Mouse (Mus musculus): ENCODE measurements around the gene Prpsap1.

Gene Prpsap1

DNA sequence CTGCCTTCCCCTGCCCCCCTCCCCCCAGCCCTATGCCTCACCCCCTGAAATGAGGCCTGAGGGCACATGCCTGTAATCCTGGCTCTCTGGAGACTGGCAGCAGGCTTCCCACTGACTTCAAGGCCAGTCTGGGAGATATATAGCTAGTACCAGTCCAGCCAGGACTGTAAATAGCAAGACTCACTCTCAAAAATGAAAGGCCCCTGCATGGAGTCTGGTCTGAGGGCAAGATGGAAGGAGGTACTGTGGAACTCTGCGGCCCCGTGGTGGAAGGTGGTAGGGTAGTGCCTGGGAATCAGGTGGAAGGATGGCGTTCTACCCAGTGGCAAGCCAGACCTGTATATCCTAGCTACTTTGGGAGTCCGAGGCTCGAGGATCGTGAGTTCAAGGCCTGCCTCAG lies 50.1 kb downstream of the Prpsap1 start:
- no peak for DNase-seq (ENCODE audit: low spot score)

DNA sequence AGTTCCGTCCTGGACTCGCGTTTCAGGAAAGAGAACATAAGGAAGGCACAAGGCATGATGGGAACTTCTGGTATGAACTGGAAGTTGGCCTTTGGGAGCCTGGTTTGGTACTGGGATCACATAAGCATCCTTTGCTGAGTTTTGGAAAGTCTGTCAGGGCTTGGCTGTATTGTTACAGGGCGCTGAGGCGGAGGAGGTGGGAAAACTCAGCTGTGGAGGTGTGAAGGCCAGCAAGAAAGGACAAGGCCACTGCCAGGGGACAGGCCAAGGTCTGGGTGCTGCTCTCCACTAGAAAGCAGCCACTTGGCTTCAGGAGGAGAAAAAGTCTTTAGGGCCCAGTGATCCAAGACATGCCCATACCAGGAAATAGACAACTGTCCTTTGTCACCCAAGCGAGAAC lies 50.7 kb downstream of the Prpsap1 start:
- DNase-seq (ENCODE audit: low spot score), result no peak

DNA sequence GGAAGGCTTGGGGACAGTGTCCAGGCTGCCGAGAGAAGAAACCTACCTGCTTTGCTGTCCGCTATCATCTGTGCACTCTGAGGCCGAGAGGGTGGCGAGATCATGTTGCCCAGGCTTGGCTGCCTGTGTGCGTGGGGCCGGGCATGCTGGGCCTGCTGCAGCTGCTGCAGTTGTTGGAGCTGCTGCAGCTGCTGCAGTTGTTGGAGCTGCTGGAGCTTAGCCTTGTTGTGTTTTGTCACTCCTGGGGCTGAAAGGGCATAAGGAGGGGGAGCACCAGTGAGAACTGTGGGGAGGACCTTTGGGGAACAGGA lies 51.2 kb downstream of the Prpsap1 start:
- DNase-seq (ENCODE audit: low spot score), result no peak

DNA sequence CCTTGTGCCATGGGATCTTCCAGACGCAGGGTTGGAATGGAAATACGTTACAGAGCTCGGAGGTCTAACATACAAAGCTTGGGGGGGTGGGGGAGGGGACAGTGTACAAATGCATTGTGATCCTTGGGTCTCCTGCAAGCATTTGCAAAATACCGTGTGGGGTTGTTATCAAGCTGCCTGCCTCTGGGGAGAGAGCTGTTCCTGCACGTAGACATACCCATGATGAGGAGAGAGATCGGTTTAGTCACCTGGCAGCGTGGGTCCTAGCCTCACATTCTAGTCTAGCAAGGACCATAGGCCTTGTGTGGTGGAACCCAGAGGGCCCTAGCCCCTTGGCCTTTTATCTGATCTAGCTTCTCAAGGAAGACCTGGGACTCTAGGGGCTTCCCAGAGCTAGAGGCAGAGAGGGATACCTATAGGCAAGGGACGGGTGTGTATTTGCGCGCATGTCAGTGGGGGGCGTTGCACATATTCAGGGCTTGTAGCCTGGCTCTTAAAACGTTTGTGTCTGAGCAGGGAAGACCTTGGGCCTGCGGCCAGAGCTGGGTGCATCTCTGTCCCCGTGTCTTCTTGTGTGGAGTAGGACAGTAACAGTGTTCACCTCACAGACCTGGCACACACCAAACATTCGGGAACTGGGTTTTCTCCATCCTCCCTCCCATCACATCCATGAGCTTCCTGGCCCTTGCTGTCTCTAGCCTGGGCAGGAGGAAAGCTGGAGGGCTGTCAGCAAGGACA lies 51.7 kb downstream of the Prpsap1 start:
- no peak for DNase-seq (ENCODE audit: low spot score)

DNA sequence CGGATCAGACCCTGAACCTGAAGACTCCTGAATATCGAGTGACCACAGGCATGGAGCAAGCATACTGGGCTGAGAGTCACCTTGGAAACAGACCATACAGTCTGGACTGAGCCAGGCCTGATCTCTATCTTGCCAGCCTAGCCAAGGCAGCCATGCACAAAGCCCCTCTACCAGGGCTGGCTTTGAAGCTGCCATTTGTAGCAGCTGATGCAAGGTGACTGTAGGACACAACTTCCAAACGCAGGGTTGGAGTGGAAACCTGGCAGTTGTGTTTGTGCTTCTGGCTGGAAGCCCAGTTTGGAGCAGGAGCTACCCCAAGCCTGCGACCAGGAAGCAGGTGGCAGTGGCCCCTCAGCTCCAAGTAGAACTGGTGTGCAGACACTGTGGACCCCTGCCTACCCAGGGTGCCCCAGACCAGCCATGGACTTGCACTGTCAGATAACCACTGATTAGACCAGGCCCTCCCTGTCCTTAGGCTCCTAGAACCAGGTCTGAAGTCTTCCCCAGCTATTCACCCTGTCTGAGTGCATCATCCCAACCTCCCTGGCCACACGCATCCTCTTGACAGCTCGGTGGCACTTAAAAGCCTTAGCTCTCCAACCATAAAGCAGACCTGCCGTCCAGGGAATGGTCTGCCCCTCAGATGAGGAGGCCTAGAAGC lies 53.5 kb downstream of the Prpsap1 start:
- DNase-seq (ENCODE audit: low spot score), result no peak

DNA sequence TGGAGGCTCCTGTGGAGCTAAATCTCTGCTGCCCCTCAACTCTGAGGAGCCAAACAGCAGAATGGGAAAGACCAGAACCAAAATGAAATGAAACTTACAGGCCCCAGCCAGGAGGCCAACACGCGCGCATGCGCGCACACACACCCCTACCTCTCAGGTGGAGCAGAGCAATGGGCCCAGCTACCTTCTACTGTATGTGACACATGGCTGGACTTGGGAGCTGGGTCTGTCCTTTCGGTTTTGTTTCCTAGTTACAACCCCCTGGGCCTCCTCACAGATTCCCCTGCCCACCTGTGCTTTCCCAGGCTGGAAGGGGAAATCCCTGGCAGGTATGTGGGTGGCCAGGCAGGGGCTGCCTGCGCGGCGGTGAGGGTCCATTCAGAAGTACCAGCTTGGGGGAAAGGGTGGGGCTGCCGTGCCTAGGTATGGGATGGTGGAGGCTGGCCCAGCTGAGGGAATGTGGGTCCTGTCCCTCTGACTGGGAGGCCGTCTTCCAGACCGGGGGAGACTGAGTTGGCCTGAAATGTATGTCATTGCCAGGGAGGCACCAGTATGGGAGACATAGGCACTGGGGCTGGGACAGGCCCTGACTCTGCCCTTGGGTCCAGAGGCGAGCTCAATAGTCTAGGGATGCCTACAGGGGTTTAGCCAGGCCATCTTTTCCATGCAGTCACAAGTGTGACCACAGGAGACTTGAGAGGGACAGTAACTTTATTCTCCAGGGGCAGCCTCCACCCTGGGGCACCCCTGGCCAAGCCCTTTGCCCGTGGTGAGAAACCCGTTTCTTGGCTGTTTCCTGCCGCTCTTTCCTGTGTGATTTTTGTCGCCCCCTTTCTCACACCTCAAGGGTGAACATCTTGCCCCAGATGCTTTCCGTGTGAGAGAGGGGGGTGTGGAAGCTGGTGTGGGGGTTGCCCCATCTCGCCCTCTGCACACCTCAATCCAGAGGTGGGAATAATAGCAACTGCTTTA lies 54.4 kb downstream of the Prpsap1 start:
- DNase-seq (ENCODE audit: low spot score), result no peak

DNA sequence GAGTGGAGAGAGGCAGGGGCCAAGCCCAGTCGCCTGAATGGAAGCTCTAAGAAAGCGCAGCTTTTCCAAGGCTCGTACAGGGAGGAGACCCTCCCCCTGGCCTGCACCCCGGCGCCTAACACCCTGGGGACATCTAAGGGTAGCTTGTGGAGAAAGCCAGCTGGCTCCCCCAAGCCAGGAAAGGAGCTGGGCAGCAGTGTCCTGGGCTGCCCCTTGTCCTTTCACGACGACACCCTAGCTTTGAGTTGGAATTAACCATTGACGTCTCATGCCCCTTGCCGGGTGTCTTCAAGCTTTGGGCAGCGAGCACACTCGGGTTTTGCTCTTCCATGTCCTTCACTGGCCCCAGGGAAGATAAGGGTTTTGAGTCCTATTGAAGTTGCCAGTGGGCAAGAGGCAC lies 56.5 kb downstream of the Prpsap1 start:
- no peak for DNase-seq (ENCODE audit: low spot score)

DNA sequence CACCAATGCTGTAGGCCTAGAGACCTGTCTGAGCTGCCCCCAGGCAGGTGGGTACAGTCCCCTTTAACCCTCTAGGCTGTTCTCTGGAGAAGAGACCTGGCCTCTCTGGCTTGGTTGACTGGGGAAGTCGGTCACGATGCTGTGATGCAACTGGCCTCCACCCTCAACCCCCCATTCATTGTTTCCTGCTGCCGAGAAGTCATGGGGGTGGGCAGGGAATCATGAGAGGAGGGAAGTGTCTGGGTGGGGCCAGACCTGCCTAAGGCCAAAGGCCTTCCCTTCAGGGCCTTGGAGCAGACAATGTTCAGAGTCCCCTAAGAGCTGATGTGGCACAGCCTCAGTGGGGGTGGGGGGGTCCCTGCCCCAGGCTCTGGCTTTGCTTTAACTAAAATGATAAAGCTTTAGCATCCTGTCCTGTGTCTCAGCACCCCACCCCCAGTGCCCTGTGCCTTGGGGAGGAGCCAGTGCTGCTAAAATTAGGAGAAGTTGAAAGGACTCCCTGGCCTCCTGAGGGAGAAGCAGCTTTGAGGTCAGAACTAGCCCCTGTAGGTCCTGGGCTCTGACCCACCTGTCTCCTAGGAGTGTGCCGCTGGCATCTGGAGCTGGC lies 57.2 kb downstream of the Prpsap1 start:
- DNase-seq (ENCODE audit: low spot score), result no peak

DNA sequence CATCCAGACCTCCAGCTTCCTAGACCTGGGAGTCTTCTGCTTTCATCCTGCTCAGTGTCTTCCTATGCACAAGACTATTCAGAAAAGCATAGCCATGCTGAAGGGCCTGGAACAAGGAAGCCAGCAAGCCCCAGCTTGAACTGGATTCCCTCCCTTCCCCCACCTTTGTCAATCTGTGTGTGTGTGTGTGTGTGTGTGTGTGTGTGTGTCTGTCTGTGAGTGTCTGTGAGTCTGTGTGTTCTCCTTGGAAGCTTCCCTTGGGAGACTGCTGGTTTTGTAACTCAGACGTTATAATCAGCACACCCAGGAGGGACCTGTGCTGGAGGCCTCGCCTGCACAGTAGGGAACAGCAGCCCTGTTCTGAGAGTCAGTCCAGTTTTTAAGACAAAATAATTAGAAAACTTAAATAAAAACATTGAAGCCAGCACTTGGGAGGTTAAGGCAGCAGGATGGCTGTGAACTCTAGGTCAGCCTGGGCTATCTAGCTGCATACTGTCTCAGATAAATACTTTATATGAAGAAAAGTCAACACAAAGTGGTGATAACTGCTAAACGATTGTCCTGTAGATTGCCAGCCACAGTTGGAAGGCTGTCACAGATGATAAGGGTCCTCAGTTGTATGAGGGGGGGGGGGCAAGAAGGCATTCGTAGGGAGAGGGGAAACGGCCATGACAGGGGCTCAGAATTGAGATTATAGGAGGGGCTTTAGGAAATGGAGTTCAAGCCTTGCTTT lies 57.8 kb downstream of the Prpsap1 start:
- DNase-seq (ENCODE audit: low spot score), result no peak

DNA sequence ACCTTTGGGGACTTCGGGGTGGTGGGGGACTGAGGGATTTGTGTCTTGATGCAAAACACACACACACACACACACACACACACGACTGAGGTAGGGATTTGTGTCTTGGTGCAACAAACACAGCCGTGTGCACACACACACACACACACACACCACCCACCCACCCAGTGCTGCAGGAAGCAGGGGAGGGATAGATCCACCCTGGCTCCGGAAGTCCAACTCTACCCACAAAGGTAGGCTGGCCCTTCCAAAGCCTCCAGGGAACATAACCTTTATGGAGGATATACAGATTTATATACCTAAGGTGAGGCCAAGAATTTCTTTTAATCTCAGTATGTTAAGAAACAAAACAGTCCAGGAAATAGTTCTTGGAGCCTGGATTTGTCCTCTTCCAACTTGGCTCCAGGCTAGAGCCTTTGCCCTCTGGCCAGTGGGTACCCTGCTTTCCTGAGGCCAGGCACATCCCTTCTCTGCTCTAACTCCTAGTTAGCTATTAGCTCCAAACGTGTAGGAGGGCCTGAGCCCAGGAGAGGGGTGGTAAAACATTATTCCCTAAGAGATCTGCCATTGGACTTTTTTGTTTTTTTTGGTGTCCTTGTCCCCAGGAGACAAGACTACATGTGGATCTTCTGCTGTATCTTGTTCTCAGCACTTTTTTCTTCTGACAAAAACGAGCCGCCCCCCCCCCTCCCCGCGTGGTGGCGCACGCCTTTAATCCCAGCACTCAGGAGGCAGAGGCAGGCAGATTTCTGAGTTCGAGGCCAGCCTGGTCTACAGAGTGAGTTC lies 58.8 kb downstream of the Prpsap1 start:
- DNase-seq (ENCODE audit: low spot score), result no peak

DNA sequence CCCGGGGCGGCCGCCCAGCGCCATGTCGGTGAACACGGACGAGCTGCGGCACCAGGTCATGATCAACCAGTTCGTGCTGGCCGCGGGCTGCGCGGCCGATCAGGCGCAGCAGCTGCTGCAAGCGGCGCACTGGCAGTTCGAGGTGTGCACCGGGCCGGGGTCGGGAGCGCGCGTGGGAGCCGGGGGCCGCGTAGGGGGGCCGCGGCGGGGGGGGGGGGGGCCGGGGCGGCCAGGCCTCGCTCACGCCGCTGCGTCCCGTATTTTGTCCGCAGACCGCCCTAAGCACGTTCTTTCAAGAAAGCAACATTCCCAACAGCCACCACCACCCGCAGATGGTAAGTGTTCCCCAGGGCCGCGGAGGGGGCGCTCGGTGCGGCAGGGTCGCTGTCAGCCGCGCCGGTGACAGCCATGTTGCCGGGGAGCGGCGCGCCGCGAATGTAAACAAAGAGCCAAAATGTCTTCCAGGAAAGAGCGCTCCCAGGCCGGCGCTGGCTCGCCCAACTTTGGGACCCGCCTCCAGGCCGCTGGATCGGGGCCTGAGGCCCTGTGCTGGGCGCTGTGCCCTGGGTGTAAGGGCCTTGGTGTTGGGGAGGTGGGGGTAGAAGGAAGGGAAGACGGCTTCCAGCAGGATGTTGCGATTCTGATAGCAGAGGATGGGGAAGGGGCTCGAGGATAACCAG lies 59.6 kb downstream of the Prpsap1 start:
- peak; percentile 75 for DNase-seq (ENCODE audit: low spot score)

DNA sequence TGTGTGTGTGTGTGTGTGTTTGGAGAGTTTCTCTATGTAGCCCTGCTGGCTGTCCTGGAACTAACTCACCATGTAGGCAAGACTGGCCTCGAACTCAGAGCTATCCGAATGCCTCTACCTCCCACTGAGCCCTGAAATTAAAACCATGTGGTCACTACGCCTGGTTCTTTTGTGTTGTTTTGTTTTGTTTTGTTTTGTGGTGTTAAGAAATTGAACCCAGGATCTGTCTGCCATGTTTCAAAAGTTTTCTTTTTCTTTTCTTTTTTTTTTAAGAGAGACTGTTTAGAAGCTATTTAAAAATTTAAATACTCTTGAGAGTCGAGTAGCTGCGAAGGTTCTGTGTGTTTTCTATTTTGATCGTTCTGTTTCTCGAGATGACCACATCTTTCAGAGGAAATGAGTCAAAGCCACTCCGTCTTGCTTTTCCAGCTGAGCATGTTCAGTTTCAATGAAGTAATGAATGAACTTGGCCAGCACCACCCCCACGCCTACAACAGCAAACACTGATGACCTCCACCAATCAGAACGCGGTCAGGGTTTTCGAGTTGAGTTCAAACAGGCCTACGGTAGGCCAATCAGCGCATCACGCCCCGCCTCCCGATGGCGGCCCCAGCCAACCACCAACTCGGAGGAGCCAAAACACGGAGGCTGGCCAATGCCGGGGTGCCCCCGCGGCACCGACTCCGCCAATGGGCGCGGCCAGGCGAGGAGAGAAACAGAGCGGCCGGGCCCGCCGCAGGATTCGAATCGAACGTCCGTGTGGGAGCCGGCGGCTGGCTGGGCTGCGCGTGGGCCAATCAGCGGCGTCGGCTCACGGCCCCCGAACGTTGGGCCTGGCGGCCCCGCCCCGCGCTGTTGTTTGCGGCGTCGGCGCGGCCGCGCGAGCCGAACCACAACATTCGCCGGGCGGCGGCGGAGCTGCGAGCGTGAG lies 60.4 kb downstream of the Prpsap1 start, which contains the start of gene Ubald2:
TSS of gene Ubald2 (plus strand) at position 739 of the 931 bp plus-strand sequence.
- DNase-seq (ENCODE audit: low spot score), result peak; percentile 100

DNA sequence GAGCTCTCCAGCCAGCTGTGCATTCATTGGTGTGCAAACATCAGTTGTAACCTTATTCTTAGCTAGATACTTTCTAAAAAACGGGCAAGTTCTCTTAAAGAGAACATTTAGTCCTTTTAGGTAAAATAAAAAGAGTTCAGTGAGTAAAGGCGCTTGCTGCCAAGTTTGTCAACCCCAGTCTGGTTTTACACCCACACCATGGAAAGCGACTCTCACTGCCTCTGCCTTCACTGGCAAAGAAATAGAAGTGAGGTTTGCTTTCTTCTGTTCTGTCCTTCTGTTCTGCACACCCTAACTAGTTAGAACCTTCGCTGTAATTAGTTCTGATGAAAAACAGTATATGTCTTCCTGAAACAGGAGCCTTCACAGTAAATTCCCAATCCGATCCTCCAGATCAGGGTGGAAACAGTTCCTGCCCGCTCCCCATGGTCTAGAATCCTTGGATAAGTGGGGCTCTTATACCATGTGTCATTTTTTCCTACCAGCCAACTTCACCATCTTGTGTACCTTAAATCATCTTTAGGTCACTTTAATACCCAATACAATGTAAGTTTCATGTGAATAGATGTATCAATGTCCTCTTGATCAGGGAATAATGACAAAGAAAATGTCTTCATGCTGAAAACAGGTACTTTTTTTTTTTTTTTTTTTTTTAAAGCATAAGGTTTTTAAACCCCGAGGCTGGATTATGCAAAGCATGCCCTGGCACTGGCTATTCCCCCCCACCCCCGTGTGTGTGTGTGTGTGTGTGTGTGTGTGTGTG lies 61.2 kb downstream of the Prpsap1 start:
- no peak for DNase-seq (ENCODE audit: low spot score)

DNA sequence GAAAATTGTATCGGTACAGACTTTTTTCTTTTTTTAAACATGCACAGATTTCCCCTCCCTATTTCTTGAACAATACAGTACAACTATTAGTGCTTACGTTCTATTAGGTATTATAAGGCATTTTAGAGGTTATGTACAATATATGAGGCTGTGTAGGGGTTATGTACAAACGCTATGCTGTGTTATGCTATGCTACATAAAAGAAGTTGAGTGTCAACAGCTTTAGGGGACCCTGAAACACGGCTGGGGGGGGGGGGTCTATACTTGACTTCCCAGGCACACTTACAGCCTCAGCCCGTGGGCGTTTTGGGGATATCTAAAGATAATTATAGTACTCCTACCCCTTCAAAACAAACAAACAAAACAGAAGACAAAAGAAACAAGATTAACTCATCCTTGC lies 61.9 kb downstream of the Prpsap1 start:
- no peak for DNase-seq (ENCODE audit: low spot score)

DNA sequence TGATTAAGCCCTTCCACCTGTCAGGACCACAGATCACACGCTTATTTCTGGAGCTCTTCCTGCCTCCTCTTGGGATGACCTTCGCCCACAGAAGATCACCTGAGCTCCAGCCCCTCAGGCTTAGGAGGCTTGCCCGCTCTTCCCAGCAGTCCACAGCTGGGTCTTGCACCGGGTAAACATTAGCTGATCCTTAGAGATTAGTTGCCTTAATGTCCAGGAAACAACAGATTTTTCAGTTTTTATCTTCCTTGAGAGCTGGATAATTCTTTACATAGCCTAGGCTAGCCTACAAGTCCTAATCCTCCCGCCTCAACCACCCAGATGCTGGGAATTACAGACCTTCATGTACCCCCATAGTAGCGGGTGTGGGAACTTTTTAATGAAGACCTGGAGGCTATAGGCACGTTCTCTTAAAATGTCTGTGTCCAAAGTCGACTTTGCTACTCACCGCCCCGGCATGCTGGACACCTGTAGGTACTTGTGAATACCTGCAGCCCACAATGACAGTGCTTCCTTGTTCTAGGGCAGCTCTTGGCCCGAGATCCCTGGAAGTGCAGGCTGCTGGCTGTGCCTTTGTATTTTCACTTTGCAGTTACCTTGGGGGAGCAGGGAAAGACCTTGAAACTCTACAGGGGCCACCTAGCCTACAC lies 62.4 kb downstream of the Prpsap1 start:
- no peak for DNase-seq (ENCODE audit: low spot score)

DNA sequence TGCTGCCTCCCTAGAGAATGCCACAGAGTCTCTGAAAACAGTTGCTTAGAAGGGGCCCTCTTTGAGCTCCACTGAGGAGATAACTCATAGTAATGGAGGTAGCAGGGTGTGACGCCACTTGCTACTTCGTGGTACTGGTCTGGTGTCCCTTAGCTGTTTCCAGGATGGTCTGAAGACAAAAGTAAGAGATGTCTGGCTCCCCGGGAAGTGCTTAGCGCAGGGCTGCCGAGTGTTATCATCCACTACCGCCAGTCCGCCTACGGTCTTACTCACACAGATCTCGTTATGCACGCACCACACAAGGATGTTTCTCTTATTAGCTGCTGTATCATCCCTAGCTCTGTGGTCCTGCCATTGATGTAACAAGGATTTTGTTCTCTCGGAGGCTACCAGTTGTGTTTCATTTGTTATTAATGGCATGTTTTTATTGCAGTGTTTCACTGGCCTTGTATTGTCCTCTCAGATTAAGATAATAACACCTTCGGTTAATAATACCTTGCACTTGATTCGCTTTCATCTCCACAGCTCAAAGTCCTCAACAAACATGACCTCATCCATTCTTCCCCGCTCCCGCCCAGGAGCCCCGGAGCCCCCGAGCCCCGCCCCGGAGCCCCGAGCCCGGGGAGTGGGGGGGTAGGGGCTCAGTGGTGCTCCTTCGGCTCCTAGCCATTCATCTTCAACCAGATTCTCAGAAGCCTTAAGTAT lies 63.1 kb downstream of the Prpsap1 start:
- DNase-seq (ENCODE audit: low spot score), result no peak
